Mouse (Mus musculus) left cerebral cortex, postnatal 36 days (tissue): ENCODE results near the gene Sf3a2. TPM values are rescaled to one million over a fixed set of nuclear protein-coding genes. Genes with fewer than 3 reads are reported as not detected.

Experiments used
- DNase-seq, 2 experiments: peaks; one replicate each; pipeline ENCODE4 v3.0.0; 2021 to 2022; ENCODE audit warnings: low spot score in 2 of 2, mixed read lengths in 1 of 2
- intact Hi-C: fragments of 180-260 bp; cut with DNase I; formaldehyde crosslinking; loops from one replicate; pipeline ENCODE4 v1.15.1; 2025
- total RNA-seq, 2 experiments: library from RNA; stranded (reverse); gene quantifications; 2 replicates each; pipeline ENCODE4 v1.2.3; 2021

Gene Sf3a2
- total RNA-seq, 2 experiments from 2014 or later = 44.3 to 53.0 TPM

GRCm38 (mm10) chr10:80797186-80798149, 530 bp upstream of the Sf3a2 start:
- DNase-seq = no peak
- intact Hi-C loops = no loop called here

- intact Hi-C loops = no loop called here
- no peak for DNase-seq
Measured at GRCm38 (mm10) chr10:80799070-80799566, 1.1 kb downstream of the Sf3a2 start.

- no peak for DNase-seq
- intact Hi-C loops = no loop called here
Measured at GRCm38 (mm10) chr10:80802204-80802912, 4.4 kb downstream of the Sf3a2 start.

GRCm38 (mm10) chr10:80802996-80803395, 5.0 kb downstream of the Sf3a2 start:
- intact Hi-C loops = no loop called here
- DNase-seq = no peak

- intact Hi-C loops = no loop called here
- no peak for DNase-seq
Measured at GRCm38 (mm10) chr10:80804340-80804739, 6.3 kb downstream of the Sf3a2 start.

- intact Hi-C loops = loop anchor here (5.0 kb wide), 1 partner anchor 48 kb away; the partner anchor contains the start of gene Dot1l
- peak in 1 of 2 experiments; percentile 3 for DNase-seq
Measured at GRCm38 (mm10) chr10:80804916-80805315, 6.9 kb downstream of the Sf3a2 start, which contains the start of gene Amh. Gene Amh (plus strand): TSS chr10:80805243.

GRCm38 (mm10) chr10:80805322-80805721, 7.3 kb downstream of the Sf3a2 start:
- intact Hi-C loops = loop anchor here (5.0 kb wide), 1 partner anchor 48 kb away; the partner anchor contains the start of gene Dot1l
- no peak for DNase-seq

- intact Hi-C loops = loop anchor here (5.0 kb wide), 1 partner anchor 49 kb away; the partner anchor contains the start of gene Dot1l
Measured at GRCm38 (mm10) chr10:80805925-80806324, 7.9 kb downstream of the Sf3a2 start.

GRCm38 (mm10) chr10:80806341-80807056, 8.5 kb downstream of the Sf3a2 start:
- intact Hi-C loops = loop anchor here (5.0 kb wide), 1 partner anchor 49 kb away; the partner anchor contains the start of gene Dot1l

More at GRCm38 (mm10) chr10:80805925-80806324, 7.9 kb downstream of the Sf3a2 start:
- peak; percentile 69 to 73 for DNase-seq

GRCm38 (mm10) chr10:80807057-80807627, 9.1 kb downstream of the Sf3a2 start:
- peak; percentile 91 to 93 for DNase-seq
- intact Hi-C loops = loop anchor here (5.0 kb wide), 1 partner anchor 50 kb away; the partner anchor contains the start of gene Dot1l

More at GRCm38 (mm10) chr10:80806341-80807056, 8.5 kb downstream of the Sf3a2 start:
- peak in 1 of 2 experiments; percentile 33 for DNase-seq

- DNase-seq = peak in 1 of 2 experiments; percentile 47
- intact Hi-C loops = loop anchor here (5.0 kb wide), 1 partner anchor 51 kb away; the partner anchor contains the start of gene Dot1l
Measured at GRCm38 (mm10) chr10:80808099-80808984, 10.3 kb downstream of the Sf3a2 start.

GRCm38 (mm10) chr10:80808985-80809632, 11.1 kb downstream of the Sf3a2 start:
- peak in 1 of 2 experiments; percentile 55 for DNase-seq
- intact Hi-C loops = loop anchor here (5.0 kb wide), 1 partner anchor 52 kb away; the partner anchor contains the start of gene Dot1l

GRCm38 (mm10) chr10:80810084-80810483, 12.1 kb downstream of the Sf3a2 start:
- intact Hi-C loops = no loop called here
- no peak for DNase-seq

GRCm38 (mm10) chr10:80812391-80813041, 14.5 kb downstream of the Sf3a2 start:
- intact Hi-C loops = no loop called here
- DNase-seq = no peak

GRCm38 (mm10) chr10:80813366-80813765, 15.4 kb downstream of the Sf3a2 start, which contains the start of gene Jsrp1:
Gene Jsrp1 (minus strand): TSS chr10:80813498.
- no peak for DNase-seq
- intact Hi-C loops = no loop called here

- DNase-seq = no peak
- intact Hi-C loops = no loop called here
Measured at GRCm38 (mm10) chr10:80814800-80815199, 16.8 kb downstream of the Sf3a2 start.
